Mouse (Mus musculus) forelimb bud, embryonic 11.5 days (tissue): Measurements from ENCODE around the gene Rec8.

Experiments
- DNase-seq: peaks from one replicate; pipeline ENCODE4 v3.0.0-alpha.2; 2012; ENCODE audit warnings: low read depth, low spot score

The Rec8 gene

DNA sequence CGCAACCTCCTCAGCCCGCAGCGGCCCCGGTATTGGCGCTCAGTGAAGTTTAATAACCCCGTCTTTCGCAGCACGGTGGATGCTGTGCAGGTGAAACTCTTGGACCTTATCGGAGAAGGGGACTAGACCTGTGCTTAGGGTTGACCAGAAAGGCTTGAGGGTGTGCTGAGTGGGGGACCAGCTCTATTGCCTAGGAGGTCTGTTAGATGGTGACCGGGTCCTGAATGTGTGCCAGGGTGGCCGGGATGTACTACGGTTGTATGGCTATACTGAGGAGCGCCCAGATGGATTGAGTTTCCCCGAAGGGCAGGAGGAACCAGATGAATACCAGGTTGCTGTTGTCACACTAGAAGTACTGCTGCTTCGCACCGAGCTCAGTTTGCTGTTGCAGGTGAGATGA lies 25.6 kb upstream of the Rec8 start:
- no peak for DNase-seq

DNA sequence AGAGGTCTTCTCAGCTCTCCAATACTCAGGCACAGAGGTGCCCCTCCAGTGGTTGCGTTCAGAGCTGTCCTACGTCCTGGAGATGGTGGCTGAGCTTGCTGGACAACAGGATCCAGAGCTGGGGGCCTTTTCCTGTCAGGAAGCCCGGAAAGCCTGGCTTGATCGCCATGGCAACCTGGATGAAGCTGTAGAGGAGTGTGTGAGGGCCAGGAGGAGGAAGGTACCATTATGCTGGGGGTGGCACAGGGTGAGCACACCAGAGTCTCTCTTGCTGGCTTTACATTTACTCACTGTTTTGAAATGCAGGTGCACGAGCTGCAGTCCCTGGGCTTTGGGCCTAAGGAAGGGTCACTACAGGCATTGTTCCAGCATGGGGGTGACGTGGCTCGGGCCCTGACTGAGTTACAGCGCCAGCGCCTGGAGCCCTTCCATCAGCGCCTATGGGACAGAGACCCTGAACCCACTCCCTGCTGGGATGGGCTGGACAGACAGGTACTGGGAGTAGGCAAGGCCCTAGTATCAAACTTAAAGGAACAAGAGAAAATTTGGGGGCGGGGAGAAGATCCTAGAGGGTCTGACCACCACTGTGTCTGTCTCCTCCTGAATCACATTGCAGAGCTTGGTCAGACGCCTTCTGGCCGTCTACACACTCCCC lies 21.7 kb upstream of the Rec8 start:
- DNase-seq, result no peak

DNA sequence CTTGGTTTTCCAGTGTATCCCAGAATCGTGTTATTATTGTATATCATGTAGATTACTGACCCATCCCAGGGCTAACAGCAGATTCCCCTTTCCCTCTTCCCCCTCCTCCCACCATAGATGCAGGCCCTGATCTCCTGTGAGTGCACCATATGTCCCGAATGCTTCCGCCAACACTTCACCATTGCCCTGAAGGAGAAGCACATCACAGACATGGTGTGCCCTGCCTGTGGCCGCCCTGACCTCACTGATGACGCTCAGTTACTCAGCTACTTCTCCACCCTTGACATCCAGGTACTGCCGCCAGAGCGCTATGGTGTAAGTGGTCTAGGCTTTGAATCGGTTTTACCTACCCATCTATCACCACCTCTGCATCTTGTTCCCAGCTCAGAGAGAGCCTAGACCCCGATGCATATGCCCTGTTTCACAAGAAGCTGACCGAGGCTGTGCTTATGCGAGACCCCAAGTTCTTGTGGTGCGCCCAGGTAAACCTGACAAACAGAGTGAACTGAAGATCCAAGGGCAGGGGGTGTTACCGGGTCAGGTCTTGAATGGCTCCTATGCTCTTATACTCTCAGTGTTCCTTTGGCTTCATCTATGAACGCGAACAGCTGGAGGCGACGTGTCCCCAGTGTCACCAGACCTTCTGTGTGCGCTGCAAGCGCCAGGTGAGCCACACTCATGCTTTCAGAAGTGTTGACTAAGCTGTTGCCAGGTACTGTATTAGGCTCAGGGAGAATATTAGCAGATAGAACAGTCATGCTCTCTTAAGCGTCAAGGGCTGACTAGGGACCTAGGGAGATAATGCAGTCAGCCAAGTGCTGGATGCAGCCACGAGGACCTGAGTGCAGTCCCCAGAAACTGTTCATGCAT lies 19.1 kb upstream of the Rec8 start:
- no peak for DNase-seq

DNA sequence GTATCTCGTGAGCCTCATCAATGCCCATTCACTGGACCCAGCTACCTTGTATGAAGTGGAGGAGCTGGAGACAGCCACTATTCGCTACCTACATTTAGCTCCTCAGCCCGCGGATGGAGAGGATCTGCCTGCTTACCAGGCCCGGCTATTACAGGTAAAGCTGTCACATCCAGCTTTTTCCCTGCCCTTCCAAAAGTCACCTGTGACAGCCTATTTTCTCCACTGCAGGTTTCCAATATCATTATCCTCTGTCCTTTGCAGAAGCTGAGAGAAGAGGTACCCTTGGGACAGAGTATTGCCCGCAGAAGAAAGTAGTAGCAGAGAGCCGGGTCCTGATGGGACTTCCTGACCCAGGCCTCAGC lies 14.6 kb upstream of the Rec8 start, which contains the start of gene Irf9:
Gene Irf9 (plus strand): TSS at position 301 of the 362 bp plus-strand sequence.
- DNase-seq, result no peak

DNA sequence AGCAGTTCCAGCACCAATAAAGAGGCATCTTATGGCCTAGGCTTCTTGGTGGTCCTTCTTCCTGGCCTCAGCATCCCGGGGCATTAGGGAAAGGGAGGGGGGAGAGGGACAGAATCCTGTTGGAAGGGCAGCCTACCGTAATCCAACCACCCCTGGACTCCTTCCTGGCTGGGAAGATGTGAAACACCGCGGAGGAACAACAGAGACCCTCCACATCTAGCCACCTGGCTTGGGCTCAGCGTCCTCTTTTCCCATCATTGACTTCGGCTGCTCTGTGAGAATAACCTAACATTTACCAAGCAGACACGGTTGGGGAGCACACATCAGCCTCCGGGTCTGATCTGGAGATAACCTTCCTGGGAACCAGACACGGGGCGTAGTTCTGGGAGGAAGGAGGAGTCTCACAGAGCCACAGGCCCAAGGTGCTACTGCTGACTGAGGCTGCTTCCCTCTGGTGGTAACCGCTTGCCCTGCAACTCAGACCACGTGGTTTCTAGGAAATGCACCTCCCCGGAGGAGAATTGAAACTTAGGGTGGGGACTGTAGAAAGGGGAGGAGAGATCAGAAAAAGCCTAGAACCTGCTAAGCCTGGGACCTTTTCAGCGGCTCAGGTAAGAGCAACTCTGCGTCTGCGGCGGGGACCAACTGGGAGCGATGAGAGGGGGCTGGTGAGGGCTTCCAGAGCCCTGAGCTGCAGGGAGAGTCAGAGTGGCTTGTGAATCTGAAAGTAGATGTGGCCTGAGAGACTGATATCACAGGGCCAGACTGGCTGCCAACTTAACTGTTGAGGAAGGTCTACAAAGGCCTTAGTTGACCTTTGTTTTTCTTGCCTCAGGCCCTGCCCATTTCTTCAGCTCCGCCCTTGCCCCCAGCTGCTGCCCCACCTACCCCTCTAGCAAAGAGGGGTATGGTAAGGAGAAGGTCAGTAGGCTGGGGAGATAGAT lies 13.9 kb upstream of the Rec8 start:
- DNase-seq, result peak; percentile 88

DNA sequence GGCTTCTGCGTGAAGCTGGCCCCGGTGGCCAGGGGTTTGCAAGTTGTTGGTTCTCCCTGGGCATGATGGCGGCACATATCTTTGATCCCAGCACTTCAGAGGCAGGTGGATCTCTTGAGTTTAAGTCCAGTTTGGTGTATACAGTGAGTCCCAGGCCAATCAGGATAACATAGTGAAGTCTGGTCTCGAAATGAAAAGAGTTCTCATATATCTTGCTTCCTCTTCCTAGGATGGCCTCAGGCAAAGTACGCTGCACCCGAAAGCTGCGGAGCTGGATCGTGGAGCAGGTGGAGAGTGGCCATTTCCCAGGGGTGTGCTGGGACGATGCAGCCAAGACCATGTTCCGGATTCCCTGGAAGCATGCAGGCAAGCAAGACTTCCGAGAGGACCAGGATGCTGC lies 13.0 kb upstream of the Rec8 start:
- no peak for DNase-seq

DNA sequence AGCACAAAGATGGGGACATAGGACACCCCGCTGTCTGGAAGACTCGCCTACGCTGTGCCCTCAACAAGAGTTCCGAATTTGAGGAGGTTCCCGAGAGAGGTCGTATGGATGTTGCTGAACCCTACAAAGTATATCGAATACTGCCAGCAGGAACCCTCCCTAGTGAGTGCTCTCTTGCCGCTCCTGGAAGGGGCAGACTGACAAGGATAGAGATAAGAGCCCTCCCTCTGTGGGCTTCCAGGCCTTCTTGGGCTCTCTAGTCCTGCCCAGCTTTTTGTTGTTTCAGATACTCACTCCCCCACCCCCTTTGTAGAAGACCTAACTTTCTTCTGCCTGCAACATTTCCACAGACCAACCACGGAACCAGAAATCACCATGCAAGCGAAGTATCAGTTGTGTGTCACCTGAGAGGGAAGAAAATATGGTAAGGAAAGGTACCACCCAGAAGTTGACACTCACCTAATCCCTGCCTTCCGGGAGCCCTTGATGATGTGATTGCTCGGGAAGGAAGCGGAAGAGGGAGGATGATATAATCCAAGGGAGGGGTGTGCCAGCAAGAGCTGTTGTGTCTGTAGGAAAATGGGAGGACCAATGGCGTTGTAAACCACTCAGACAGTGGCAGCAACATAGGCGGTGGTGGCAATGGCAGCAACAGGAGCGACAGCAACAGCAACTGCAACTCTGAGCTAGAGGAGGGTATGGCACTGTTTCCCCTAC lies 11.9 kb upstream of the Rec8 start:
- no peak for DNase-seq

DNA sequence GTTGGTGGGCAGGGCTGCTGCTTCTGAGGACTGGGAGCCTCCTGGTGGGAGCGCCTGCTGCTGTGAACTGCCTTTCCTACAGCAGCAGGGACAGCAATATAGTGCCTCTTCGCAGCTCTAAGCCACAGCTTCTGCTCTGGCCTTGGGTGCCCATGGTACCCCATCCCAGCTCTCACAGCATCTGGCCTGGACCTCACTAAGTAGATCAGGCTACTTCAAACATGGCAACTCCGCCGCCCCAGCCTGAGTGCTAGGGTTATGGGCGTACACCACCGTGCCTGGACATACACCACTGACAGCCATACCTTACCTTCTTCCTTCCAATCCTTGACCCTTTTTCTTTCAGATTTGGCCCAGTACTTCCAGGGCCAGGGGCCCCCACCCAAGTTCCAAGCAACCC lies 9.5 kb upstream of the Rec8 start:
- DNase-seq, result no peak

DNA sequence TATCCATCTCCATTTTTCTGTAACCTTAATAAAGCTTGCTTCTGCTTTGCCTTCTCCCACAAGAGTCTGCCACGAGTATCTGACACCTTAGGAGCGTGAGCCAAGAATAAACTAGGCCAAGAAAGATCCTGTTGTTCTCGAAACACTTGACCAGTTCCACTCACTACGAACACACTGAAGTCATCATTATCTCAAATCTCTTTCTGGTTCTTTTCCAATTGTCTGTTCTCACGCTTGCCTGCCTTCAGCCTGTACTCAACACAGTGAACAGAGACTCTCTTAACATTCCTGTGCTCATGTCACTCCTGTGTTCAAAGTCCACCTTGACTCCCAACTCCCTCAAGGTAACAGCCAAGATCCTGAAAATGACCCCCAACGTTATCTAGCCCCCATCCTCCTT lies 4.5 kb upstream of the Rec8 start:
- DNase-seq, result no peak

DNA sequence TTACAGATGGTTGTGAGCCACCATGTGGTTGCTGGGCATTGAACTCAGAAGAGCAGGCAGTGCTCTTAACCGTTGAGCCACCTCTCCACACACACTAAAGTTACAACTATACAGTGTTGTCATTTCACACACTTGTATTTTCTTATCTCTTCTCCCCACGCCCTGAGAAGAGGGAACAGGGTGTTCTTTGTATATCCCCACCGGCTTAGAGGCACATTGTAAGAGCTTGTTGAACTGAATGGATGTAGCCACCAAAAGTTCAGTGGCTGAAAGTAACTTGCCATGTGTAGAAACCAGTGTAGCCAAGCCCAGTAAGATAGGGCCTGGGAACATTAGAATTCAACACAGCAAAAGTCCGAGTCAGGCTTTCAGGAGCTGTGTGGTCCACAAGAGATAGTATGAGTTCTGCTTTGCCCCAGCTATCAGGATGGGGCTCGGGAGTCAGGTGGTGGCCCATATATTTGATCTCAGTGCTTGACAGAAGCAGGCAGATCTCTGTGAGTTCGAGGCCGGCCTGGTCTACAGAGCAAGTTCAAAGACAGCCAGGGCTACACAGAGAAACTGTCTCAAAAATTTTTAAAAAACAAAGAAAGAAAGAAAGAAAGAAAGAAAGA lies 3.2 kb upstream of the Rec8 start:
- no peak for DNase-seq

DNA sequence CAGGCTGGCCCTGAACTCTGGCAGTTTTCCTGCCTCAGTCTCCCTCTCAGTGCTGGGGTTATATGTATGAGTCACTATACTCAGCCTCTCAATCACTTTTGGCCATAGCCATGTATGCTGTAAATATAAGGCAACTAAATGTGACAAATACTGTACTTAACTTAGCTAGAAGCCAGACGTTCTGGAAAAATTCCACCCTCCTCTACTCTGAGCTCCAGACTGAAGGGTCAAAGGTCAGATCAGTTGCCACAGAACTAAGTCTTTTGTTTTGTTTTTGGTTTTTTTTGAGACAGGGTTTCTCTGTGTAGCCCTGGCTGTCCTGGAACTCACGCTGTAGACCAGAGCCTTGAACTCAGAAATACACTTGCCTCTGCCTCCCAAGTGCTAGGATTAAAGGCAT lies 2.0 kb upstream of the Rec8 start:
- no peak for DNase-seq

DNA sequence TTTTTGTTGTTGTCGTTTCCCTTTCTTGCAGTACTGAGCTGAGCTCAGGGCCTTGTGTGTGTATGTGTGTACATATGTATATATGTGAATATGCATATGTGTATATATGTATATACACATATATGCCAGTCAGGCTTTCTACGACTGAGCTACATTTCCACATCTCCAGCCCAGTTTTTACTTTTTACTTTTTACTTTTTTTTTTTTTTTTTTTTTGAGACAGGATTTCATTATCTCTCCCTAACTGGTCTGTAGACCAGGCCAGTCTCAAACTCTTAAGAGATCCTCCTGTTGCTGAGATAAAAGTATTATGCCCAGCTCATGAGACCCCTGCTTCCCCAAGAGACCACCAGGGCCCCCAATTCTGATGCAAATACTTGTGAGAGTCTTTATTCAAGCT lies 993 bp upstream of the Rec8 start:
- no peak for DNase-seq

DNA sequence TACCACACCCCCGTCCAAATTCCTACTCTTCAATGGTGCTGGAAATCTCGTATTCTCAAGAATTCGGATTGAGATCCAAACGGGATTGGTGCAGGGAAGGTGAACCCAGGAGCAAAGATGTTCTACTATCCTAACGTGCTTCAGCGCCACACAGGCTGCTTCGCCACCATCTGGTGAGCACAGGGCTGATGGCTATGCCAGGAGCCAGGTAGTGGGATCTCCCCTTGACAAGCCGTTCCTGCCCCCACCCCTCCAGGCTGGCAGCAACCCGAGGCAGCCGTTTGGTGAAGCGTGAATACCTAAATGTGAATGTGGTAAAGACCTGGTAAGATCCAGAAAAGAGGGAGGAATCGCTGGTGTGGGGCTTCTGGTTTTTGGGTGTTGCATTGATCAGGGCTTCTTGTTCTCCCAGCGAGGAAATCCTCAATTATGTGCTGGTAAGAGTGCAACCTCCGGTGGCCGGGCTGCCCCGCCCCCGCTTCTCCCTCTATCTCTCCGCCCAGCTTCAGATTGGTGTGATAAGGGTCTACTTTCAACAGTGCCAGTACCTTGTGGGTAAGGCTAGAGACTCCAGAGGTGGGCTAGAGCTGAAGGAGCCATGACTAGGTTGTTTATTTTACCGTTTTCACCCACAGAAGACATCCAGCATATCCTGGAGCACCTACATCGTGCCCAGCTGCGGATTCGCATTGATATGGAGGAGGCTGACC lies 804 bp downstream of the Rec8 start:
- no peak for DNase-seq

DNA sequence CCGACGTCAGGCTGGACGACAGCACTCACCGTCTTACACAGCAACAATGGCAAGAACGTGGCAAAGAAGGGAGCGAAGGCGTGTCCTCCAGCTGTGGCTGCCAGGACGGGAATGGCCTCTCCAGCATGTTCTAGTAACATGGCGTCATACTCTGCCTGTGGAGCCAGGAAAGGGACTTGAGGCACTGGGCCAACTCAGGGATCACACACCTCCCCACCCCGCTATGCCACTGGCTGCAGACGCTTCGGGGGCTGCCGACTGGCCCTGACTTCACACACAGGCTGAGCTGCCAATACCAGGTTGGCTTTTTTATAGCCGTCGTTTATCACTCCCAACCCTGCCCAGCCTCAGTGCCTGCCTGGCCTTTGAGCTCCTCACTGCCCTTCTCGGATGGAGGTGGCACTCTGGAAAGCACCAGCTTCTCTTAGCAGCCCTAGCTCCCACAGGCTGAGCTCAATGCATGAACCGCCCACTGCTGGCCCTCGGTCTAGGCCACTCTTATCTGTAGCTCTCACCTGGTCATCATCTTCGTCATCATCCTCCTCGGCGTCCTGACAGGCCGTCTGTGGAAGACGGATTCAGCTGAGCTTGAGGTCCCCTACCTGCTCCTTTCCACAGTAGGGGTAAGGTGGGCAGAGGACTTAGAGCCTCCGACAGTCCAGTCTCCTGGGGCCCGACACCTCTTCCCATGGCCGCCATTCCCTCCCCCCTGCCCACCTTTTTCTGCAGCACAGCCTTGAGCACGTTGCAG lies 10.4 kb downstream of the Rec8 start:
- no peak for DNase-seq

DNA sequence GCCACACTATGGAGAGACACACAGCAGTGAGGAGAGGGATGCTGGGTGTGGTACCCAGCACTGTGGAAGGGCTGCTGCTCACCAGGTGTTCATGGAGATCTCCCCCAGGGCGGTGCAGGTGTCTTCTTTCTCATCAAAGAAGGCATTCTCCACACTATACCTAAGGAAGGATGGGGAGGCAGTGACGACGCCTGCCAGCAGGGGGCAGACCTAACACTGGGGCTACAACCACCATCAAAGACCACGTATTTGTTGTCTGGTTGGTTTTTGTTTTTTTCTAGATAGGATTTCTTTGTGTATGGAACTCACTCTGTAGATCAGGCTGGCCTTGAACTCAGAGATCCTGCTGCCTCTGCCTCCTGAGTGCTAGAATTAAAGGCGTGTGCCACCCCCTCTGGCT lies 11.5 kb downstream of the Rec8 start:
- DNase-seq, result no peak

DNA sequence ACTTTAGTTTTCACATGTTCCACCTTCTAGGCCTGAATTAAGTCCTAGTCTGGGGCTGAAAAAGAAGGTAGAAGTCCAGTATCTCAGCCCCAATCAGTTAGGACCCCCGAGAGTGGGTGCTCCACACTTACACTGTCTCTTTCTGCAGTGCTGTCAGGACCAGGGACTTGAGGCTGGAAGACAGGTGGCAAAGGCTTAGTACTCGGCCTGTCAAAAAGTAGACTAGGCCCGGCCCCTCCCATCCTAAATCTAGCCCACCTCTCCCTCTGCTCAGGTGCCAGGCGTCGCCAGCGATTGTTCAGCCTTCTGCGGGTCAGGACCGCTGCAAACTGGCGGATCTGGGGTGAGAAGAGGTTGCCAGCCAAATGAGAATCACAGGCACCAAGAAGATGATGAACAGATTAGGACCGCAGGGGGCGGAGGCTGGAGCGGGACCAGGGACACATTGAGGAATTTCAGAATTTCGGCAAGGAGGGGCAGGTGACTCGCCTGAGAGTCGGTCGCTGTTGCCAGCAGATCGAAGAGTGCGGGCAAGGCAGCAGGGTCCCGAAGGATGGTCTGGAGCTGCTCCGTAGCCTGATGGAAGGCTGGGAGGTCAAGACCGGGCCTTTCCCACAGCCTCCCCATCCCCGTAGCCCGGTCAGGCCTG lies 17.2 kb downstream of the Rec8 start:
- no peak for DNase-seq

DNA sequence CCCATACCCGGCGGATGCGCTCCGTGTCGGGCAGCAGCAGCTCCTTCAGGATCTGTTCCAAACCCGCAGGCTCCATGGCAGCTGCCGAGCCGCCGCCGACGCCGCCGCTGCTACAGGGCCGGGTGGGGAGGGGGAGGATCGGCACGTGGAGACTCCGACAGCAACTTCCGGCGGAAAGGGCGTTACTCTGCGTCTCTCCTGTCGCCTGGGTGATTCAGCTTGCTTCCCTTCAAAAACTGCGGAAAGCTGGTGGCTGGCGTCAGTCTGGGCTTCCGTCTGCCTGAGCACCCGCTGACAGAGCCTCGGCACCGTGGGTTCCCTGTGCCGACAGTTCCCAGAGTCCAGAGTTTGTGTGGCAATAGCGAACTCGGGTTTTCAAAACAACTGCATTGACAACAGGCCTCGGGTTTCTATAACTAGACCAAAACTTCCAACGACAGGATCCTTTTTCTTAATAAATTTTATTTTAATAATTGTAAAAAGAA lies 17.7 kb downstream of the Rec8 start, which contains the start of gene Ipo4:
Gene Ipo4 (minus strand): TSS at position 435 of the 485 bp plus-strand sequence.
- peak; percentile 82 for DNase-seq

DNA sequence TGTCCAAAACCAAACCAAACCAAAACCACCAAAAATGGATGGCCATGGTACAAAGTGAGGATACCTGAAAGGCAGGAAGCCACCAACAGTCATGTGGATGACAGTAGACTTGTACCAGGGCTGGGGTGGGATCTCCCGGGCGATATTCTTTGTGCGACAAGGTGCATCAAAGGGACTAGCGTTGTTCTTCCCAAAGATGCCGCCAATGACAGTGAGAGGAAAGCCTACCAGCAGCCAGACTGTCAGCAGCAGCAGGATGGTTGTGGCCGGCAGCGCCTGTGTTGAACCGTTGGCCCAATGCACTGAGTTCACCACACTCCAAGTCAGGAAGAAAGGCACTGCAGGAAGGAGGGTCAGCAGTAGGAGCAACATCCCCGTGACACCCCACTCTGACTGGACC lies 20.0 kb downstream of the Rec8 start, which contains the start of gene Gm49378:
Gene Gm49378 (minus strand): TSS at position 101 of the 400 bp plus-strand sequence.
- DNase-seq, result no peak

DNA sequence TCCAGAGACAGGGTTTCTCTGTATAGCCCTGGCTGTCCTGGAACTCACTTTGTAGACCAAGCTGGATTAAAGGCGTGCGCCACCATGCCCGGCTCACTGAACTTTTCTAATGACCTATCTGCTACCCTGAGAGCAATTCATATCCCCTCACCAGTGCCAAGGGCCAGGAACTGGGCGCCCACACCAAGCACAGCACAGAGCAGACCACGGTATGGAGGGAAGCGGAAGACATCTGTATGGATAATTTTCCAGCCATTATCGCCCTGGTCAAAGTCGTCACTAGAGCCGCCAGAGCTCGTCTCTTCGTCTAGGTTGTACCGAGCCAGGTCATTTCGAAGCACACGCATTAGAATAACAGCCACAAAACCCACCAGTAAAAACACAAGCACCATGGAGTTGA lies 23.0 kb downstream of the Rec8 start:
- DNase-seq, result no peak
